Mouse (Mus musculus) thymus, postnatal 36 days (tissue): ENCODE results near the gene B4galnt1.

ENCODE experiments used
- DNase-seq, 2 experiments: peaks; one replicate each; pipeline ENCODE4 v3.0.0; 2022; ENCODE audit warnings: mixed read lengths in 2 of 2

Gene B4galnt1

DNA sequence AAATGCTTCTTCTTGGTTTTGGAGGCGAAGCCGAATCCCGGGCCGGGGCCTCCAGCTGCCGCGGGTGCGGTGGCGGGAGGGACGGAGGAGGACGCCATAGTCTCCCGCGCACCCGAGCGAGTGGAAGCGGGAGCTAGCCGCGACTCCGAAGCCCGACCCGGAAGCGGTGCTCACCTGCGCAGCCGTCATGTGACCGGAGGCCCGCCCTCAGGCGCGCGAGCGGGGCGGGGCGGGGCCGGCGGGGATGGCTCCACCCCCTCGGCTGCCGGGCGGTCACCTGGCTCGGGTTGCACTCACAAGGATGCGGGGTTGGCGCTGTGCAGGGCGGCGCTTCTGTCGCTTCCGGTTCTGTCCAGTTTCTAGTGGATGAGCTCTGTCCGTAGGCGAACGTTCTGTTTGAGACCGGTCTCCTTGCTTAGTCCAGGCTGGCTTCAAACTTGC is 46.4 kb downstream of the B4galnt1 start, which contains the start of gene Pip4k2c:
Gene Pip4k2c, minus strand, starts transcription at position 172 of the 441 bp plus-strand sequence.
- peak; percentile 92 to 94 for DNase-seq

DNA sequence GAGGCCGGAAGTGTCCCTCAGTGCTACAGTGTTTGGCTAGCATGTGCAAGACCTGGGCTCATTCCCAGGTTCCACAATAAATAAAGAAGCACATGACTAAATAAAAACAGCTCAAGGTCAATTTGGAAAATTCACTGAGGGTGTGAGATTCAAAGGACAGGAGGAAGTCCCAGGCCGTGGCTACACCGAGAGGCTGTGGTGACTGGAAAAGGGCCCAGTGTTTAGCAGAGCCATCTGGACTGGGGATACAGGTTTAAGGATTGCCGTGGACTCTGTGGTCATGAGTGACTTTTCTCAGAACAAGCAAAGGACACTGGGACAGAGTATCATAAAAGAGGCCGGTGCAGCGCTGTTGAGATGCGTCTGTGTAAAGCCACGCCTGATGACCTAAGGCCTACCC is 48.2 kb downstream of the B4galnt1 start:
- DNase-seq = no peak

DNA sequence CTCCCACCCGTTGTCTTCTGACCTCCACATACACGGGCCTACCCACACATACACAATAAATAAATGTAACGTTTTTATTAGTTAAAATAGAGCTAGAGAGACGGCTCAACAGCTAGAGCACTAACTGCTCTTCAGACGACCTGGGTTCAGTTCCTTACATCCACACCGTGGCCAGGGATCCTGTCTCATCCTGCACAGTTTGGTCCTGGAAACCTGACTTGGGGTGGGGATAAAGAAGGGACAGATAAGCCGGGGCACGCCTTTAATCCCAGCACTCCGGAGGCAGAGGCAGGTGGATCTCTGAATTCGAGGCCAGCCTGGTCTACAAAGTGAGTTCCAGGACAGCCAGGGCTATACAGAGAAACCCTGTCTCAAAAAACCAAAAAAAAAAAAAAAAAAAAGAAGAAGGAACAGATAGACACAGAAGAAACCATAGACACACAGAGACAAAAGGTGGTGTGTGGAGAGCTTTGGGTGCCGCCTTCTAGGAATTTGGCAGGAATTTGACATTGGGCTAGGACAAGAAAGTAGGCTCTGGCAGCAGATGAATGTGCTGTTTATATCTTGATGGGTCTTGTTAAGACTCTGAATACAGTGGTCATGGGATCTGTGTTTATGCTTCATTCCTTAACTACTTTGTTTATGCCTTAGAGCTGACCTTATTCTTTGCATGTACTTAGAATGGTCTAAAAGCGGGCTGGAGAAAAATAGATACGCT is 48.8 kb downstream of the B4galnt1 start:
- no peak for DNase-seq

DNA sequence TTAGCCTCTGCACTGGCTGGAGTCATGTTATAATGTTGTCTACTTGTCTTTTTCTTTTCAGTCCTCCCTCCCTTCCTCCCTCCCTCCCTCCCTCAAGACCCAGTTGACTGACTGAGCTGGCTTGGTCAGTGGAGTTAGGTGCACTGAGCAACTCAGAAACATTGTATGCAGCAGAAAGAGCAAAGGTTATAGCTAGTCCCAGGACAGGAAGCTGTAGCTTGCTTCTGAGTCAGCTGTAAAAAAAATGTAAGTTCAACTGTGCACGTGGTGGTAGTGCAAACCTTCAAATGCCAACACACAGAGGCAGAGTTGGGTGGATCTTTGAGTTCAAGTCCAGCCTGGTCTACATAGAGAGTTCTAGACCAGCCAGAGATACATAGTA is 49.4 kb downstream of the B4galnt1 start:
- no peak for DNase-seq

- DNase-seq = no peak
Measured at GRCm38 (mm10) chr10:127216456-127216855, 51.4 kb downstream of the B4galnt1 start.

GRCm38 (mm10) chr10:127217177-127217576 is 52.2 kb downstream of the B4galnt1 start:
- DNase-seq = no peak

GRCm38 (mm10) chr10:127218339-127218738 is 53.3 kb downstream of the B4galnt1 start:
- no peak for DNase-seq
